Mouse (Mus musculus): ENCODE measurements around the gene Nkiras1. TPM values are rescaled to one million over a fixed set of nuclear protein-coding genes. Genes with fewer than 3 reads are reported as not detected.
"Not testable (repeated sequence)": the region's sequence is repeated elsewhere in the genome, so short reads cannot be mapped to it uniquely, and the experiment has no call there.

Gene Nkiras1
- total RNA-seq, 2 experiments from 2014 or later: 97.8 to 112 TPM

DNA sequence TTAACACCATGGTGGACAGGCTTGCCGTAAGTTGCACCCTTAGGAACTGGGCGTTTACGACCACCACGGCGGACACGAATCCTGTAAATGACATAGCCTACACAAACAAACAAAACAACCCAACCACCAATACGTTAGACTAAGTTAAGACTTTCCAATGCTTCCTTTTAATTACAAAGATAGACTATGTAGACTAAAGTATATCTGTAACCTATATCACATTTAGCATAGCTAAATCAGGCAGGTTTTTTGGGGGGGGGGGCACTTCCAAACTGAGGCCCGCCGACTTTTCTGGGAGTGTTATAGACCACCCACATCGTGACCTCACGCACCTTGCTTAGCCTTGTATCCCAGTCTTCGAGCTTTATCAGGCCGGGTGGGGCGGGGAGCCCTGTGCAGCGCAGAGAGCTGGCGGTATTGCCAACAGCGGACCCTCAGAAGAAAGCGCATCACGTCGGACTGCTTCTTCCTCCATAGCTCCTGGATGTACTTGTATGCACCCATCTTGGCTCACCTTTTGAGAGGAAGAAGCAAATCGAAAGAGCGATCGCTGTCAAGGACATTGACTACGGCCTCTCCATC is 898 bp upstream of the Nkiras1 start:
- not testable (repeated sequence) for DNase-seq (ENCODE audit: low spot score in 2 of 2)
- intact Hi-C loops (cut with DNase I): loop anchor here (2.0 to 5.0 kb wide), 3 partner anchors 48 to 622 kb away; partner anchors contain the start of genes Ube2e1 and Ube2e2

DNA sequence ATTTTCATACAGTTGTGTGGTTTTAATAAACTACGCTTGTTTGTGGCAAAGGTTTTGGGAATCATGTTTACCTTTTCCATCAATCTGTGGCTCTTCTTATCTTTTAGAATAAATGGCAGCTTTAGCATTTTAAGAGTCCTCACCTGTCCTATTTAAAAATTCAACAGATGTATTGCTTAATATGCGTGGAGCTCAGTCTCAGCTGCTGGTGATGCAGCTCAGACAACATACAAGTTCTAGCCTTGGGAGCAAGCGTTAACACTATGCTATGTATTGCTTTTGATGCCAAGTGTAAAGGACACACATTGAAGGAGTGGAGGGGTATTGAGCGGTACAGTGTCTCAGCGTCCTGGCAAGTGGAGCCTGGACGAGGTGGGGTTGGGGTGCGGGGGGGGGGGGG is 730 bp downstream of the Nkiras1 start:
- no peak for DNase-seq (ENCODE audit: low spot score in 2 of 2)
- intact Hi-C loops (cut with DNase I): loop anchor here (1.0 to 5.0 kb wide), 4 partner anchors 32 to 621 kb away; partner anchors contain the start of genes Nr1d2, Ube2e1 and Ube2e2

DNA sequence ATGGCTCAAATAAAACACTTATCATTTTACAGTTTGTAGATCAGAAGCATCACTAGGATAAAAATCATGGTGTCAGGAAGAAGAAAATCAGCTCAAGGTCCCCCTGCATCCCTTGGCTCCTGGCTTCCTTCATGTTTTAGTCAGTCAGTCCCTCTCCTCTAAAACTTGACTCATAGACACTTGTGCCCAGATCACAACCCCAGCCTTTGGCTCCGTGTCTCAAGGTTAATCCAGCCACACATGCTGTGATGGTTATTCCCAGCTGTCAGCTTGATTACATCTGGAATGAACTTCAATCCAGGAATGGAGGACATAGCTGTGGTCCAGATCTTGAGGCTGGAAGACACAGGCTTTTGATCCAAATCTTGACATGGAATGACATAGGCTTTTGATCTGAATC is 3.6 kb downstream of the Nkiras1 start:
- intact Hi-C loops (cut with DNase I): loop anchor here (5.0 kb wide), 2 partner anchors 52 to 618 kb away; partner anchors contain the start of gene Ube2e2
- DNase-seq (ENCODE audit: low spot score in 2 of 2): no peak

DNA sequence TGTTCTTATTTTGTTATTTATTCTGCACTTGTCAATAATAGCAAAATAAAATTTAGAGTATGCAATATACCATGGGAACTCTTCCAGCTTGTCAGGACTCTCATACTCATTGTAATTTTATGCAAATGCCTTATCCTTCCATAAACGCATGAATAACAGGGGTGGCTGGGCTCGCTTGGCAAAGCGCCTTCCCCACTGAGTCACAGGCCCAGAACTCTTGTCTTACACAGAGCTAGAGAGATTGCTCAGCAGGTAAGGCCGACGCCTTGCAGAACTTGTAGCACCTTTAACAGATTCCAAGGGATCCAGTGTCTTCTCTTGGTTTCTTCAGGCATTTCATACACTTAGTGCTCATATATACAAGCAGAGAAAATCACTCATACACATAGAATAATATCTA is 9.4 kb downstream of the Nkiras1 start:
- DNase-seq (ENCODE audit: low spot score in 2 of 2): peak in 1 of 2 experiments; percentile 55
- intact Hi-C loops (cut with DNase I): no loop called here

DNA sequence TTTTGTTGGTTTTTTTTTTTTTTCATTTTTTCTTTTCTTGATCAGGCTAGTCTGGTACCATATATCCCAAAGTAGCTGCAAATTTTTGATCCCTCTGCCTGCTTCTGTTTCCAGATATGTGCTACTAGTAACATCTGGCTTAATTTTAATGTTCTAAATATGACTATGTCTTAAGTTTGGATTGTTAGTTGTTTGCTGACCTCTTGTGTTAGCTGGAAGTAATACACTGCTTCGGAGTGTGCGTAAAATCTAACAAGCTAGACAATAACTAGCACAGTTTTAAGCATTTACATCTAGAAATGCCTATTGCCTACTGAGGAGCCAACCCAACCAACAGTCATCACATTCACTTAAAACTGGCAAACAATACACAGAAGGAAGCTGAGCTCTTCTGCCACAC is 13.6 kb downstream of the Nkiras1 start:
- intact Hi-C loops (cut with DNase I): no loop called here

DNA sequence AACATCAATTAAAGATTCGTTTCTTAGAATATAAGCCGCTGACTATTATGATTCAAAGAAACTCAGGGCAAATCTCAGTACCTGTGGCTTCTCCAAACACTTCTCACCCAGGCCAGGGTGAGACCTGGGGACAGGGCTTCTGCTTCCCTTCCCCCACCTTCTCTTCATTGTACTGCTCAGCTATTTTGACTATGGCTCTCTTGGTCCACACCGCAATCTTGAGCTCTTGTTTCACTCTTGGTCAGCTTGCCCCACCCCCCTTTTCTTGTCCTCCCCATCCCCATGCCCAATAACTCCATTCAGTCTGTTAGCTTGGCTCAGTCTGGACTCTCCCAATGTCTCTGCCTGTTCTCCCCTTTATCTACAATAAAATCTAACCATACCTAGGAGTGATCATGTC is 14.5 kb downstream of the Nkiras1 start:
- DNase-seq (ENCODE audit: low spot score in 2 of 2): no peak
- intact Hi-C loops (cut with DNase I): no loop called here

More for the DNA sequence above, 13.6 kb downstream of the Nkiras1 start:
- DNase-seq (ENCODE audit: low spot score in 2 of 2): peak in 1 of 2 experiments; percentile 24

DNA sequence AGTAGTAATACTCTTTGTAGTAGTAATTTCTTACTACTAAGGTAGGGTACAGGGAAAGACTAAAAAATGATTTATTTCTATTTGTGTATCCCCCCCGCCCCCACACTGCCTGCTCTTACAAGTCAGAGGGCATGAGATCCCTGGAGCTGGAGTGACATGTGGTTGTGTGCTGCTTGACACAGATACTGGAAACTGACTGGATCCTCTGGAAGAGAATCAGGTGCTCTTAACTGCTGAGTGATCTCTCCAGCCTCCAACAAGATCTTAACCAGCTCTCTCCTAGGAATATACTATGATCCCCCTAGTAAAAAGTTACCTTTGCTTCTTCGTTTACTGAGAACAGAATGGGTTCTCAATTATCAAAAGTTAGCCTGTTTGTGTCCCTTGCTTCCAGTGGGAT is 15.5 kb downstream of the Nkiras1 start:
- DNase-seq (ENCODE audit: low spot score in 2 of 2): no peak
- intact Hi-C loops (cut with DNase I): no loop called here

DNA sequence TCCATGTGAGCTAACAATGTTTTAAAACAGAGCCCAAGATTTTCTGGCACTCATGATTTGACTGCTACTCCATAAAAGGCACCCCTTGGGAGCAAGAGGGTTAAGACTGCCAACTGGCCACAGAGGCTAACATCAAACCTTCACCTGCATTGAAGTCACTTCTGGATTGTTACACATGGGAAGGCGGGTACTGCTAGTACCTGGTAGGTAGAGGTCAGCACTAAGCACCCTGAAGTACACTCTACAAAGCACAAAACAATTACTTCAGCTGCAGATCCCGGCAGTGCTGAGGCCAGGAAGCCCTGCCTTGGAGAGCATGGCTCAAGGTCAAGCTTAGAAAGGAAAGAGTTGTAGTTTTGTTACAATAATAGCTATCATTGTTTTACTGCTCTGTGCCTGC is 16.5 kb downstream of the Nkiras1 start:
- intact Hi-C loops (cut with DNase I): no loop called here
- DNase-seq (ENCODE audit: low spot score in 2 of 2): no peak

DNA sequence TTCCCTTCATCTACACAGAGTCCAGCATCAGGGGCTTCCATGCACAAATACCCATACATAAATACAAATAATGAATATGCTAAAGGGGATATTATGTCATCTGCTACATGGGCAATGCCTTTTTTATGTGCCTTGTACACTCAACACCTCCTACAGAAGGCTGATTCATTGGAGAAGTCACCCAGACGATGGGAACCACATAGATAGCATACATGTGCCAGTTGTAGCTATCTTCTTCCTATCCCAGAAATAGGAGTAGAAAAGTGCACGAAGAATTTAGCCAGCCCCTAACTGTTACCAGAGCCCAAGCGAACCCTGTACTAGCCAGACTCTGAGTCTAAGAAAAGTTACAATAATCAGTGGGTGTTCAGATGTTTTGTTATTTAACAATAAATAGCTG is 21.2 kb downstream of the Nkiras1 start:
- intact Hi-C loops (cut with DNase I): no loop called here
- DNase-seq (ENCODE audit: low spot score in 2 of 2): peak in 1 of 2 experiments; percentile 78

DNA sequence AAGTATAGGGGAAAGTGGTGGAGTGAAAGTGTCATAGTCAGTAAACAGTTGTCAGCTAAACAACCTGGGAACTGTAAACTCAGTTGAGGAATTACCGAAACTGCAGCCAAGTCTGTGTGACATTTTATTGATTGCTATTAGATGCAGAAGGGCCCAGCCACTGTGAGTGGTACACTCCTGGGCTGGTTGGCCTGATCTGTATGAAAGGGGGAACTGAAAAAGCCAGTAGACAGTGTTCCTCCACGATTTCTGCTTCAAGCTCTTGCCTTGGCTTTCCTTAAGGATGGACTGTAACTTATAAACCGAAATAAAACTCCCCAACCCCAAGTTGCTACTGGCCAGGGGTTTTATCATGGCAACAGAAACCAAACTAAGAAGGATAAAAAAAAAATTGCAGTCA is 21.6 kb downstream of the Nkiras1 start:
- DNase-seq (ENCODE audit: low spot score in 2 of 2): no peak
- intact Hi-C loops (cut with DNase I): no loop called here

DNA sequence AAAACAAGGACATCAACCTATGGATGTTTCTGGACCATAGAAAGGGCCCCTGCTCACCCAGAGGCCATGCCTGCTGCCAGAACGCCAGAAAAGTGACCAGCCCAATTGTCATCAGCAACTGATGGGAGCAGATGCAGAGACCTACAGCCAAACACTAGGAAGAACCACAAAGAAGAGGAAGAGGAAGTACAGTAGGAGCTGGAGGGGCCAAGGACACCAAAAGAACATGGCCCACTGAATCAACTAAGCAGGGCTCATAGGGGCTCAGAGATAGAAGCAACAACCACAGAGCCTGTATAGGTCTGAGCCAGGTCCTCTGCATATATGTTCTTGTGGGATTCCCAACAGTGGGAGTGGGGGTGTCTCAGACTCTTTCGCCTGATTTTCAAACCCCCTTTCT is 26.5 kb downstream of the Nkiras1 start:
- intact Hi-C loops (cut with DNase I): no loop called here
- DNase-seq (ENCODE audit: low spot score in 2 of 2): no peak

DNA sequence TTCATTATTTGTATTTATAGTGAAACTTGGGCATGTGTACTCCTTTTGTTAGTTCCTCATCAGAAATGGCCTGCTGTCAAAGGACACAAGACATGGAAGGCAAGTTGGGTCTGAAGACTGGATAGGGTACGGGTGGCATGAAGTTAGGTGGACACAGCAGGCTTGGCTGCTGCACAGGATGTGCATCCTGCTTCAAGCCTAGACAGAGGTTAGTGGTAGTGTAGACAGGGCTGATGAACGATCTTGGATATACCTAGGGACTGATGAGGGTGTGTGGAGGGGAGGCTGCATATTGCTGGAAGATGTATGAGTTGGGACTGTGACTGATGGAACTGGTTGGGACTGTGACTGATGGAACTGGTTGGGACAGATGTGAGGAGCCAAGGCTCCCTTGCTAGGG is 27.9 kb downstream of the Nkiras1 start:
- no peak for DNase-seq (ENCODE audit: low spot score in 2 of 2)
- intact Hi-C loops (cut with DNase I): no loop called here

DNA sequence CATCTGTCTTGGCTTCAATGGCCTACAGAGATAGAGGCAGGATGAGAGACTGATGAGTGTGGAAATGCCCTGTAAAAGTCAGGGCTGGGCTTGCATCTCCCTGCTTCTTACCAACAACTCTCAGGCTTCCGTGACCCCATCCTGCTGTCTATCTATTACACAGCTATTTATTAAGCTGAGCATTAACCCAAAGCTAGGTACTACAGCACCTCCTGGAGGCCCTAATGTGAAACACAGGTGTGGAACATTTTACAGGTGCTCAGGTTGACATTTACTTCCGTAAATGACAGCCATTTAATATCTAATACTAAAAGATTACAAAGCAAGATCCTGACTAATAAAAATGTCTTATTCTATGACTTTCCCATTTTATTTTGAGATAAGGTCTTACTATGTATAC is 29.7 kb downstream of the Nkiras1 start:
- intact Hi-C loops (cut with DNase I): loop anchor here (10.0 kb wide), 1 partner anchor 254 kb away; no protein-coding TSS in a partner anchor
- no peak for DNase-seq (ENCODE audit: low spot score in 2 of 2)

DNA sequence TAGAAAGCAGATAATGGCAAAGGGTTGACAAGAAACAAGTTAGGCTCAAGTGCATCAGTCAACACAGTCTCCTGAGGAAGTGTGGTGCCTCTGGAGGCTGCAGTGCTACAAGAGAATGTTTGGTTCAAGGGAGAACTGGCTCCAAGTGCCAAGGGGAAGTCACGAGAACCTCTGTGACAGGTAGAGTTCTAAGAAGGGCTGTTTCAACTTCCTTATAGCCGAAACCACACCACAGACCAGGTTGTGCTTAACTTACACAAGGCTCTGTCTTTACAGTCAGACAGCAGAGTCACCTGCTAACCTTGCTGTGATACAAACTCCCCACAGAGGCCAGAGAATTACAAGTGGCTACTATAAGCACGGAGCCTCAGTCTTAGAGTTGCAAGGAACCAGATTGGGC is 30.7 kb downstream of the Nkiras1 start:
- DNase-seq (ENCODE audit: low spot score in 2 of 2): no peak
- intact Hi-C loops (cut with DNase I): loop anchor here (10.0 kb wide), 1 partner anchor 253 kb away; no protein-coding TSS in a partner anchor

DNA sequence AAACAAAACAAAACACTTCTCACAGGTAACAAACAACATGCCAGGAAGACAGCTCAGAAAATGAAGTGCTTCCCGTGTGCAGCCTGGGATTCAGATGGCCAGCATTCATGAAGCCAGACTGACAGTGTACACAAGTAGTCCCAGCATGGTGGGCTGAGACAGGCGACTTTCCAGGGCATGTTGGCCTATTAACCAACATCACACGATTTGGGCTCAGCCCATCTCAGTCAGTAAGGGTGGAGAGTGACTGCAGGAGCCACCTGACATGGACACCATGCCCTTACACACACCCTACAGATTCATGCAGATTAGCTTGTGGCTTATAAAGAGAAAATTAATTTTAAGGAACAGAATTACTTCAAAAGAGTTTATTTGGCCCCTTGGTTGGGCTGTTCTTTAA is 31.8 kb downstream of the Nkiras1 start:
- intact Hi-C loops (cut with DNase I): loop anchor here (10.0 kb wide), 1 partner anchor 252 kb away; no protein-coding TSS in a partner anchor
- DNase-seq (ENCODE audit: low spot score in 2 of 2): no peak

DNA sequence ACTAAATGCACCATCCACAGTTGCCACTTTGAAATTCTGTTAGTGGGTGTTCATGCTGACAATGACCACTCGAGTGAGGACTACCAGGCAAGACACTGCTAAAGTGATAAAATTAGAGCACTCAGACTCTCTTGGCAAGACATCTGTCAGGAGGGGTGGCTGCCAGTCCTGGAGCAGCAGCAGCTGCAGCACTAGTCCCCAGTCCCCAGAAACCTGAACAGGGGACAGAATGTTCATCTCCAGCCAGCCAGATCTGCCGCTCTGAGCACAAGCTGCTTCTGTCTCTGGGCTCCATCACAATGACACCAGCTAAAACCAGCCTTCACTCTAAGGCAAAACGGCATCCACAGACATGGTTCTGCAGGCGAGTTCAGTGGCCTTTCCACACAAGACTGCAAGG is 32.3 kb downstream of the Nkiras1 start:
- intact Hi-C loops (cut with DNase I): loop anchor here (10.0 kb wide), 1 partner anchor 252 kb away; no protein-coding TSS in a partner anchor
- peak; percentile 71 to 93 for DNase-seq (ENCODE audit: low spot score in 2 of 2)

DNA sequence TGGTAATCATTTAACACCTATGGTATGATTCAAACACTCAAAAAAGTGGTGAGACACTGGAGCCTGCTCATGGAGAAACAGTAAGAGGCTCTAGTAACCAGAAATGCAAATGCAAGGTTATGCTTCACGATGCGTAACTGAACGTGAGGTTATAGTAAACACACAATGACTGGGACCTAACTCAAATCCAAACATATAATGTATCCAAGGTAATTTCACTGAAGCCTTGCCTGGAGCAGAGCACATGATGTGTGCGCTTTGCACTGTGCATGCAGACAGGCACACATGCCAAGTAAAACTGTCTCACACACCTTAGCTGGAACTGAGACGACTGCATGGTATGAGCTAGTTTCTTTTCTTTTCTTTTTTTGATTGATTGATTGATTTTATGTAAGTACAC is 33.2 kb downstream of the Nkiras1 start:
- no peak for DNase-seq (ENCODE audit: low spot score in 2 of 2)
- intact Hi-C loops (cut with DNase I): loop anchor here (10.0 kb wide), 1 partner anchor 251 kb away; no protein-coding TSS in a partner anchor

DNA sequence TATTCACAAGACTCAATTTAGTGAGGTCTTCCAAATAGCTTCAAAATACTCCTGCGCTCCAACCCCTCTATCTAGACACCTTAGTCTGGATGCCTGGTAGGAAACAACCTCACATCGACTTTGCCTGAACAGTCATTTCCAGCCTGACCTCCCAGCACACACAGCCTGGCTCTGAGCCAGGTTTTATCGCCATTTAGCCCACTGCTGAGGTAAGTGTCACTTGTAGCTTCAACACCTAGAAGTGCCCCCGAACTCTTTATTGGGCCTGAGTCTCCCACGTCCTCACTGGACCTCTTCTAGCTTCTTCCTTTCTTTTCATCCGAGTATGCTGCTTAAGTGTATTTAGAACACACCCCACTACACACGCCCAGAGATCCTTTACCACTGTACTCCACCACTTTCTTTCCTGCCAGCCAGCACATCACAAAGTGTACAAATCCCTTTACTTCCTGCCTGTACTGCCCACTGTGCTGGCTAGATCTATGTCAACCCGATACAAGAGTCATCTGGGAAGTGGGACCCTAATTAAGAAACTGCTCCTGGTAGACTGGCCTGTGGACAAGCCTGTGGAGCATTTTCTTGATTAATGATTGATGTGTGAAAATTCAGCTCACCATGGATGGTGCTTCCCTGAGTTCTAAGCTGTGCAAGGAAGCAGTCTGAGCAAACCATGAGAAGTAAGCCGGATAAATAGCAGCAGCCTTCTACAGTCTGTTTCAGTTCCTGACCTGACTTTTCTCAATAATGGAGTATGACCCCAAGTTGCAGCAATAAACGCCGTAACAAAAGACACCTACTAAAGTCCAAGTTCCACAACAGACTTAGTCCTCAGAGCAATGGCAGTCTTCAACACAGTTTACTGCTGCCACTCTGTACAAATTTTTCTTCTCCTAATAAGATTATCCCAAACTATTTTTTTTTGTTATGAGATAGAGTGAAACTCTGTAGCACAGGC is 46.8 kb downstream of the Nkiras1 start:
- intact Hi-C loops (cut with DNase I): no loop called here
- DNase-seq (ENCODE audit: low spot score in 2 of 2): no peak

DNA sequence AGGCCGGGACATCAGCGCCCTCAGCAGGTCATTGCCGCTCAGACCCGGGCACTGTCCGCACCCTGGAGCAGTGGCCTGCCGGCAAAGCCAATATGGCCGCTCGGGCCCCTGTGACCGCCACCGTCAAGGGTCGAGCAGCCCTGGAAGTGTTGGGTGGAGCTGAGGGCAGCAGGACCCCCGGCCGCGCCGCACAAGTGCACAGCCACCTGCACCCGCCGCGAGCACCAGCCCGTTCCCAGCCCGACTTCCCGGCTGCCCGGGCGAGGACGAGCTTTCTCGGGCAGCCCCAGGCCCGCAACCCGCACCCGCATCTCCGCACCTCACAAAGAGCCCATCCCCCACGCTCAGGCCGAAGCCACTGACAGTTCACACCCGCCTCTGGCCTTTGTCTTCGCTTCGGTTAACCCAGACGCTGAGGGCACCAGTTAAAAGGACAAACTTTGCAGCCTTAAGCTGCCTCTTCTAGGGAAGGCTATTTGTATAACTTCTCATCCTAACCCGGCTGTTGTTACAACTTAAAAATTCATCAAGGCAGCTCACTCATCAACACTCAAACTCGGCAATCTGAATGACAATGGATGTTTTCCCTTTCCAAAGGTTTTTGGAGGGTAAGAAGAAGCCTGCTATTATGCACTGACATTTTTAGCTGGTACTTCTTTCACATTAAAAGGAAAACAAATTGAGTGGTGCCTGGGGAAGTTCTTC is 56.2 kb downstream of the Nkiras1 start:
- intact Hi-C loops (cut with DNase I): no loop called here
- DNase-seq (ENCODE audit: low spot score in 2 of 2): peak; percentile 17 to 22

Measured in left cerebral cortex, postnatal 25 days (tissue).